Mouse (Mus musculus) erythroblast, embryonic 14.5 days (primary cell): ENCODE data around the gene Shkbp1. TPM values are rescaled to one million over a fixed set of nuclear protein-coding genes. Genes with fewer than 3 reads are reported as not detected.

Source experiments
- H3K27me3 ChIP-seq: 2 replicates; pipeline ENCODE4 v1.6.1; 2012; ENCODE audit warnings: inconsistent platforms; ENCODE audit not compliant: control insufficient read depth
- H3K36me3 ChIP-seq: 2 replicates; pipeline ENCODE4 v1.6.1; 2012; ENCODE audit warnings: mild to moderate bottlenecking, inconsistent platforms; ENCODE audit not compliant: control insufficient read depth
- H3K4me1 ChIP-seq: 2 replicates; pipeline ENCODE4 v1.6.1; 2012; ENCODE audit warnings: inconsistent platforms; ENCODE audit not compliant: control insufficient read depth
- H3K4me3 ChIP-seq: replicated peaks from 2 replicates; pipeline ENCODE3; 2012; ENCODE audit warnings: moderate library complexity, mild to moderate bottlenecking, inconsistent platforms
- H3K9me3 ChIP-seq: 2 replicates; pipeline ENCODE4 v1.6.1; 2012; ENCODE audit warnings: low read length, inconsistent platforms, mixed read lengths; ENCODE audit not compliant: control insufficient read depth
- GATA1 ChIP-seq: IDR thresholded peaks from 2 replicates; pipeline ENCODE4 v1.6.1; 2012; ENCODE audit warnings: low read length, inconsistent platforms, mixed read lengths
- TAL1 ChIP-seq: IDR thresholded peaks from 3 replicates; pipeline ENCODE4 v1.6.1; 2012; ENCODE audit warnings: low read length, inconsistent platforms, mixed read lengths
- polyA plus RNA-seq: library from polyadenylated mRNA; stranded (reverse); fragments of >175 nt; gene quantifications from 2 replicates; pipeline ENCODE4 v1.2.3, GENCODE M21; 2012

Shkbp1 gene
- polyA plus RNA-seq, 1 experiment: 13.0 TPM

DNA sequence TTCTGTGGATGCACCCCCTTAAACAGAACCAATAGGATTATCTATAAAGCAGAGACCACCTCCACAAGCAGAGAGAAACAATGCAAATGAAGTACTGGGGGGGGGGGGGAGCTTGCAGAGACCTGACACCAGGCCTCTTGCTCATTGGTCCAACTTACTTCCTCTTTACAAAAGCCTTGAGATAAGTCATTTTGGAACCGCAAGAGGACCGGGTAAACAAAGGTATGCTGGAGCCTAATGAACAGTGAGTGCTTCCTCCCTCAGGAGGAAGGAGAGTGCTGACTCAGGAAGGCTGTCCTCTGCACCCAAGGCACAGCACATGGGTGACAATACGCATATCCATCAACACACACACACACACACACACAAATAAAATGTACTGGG, 1.8 kb upstream of the Shkbp1 start:
- Histone ChIP-seq H3K9me3 (peaks cover 7% of the 10 kb centered on the region; the same call in 1 of the 2 replicates), H3K4me3 (no peak overlapping the region), H3K36me3 (peaks cover 8% of the 10 kb centered on the region), H3K4me1 (peaks cover 50% of the 10 kb centered on the region), H3K27me3 (peaks cover 37% of the 10 kb centered on the region)
- TF ChIP-seq TAL1 (no peak), GATA1 (no peak)

DNA sequence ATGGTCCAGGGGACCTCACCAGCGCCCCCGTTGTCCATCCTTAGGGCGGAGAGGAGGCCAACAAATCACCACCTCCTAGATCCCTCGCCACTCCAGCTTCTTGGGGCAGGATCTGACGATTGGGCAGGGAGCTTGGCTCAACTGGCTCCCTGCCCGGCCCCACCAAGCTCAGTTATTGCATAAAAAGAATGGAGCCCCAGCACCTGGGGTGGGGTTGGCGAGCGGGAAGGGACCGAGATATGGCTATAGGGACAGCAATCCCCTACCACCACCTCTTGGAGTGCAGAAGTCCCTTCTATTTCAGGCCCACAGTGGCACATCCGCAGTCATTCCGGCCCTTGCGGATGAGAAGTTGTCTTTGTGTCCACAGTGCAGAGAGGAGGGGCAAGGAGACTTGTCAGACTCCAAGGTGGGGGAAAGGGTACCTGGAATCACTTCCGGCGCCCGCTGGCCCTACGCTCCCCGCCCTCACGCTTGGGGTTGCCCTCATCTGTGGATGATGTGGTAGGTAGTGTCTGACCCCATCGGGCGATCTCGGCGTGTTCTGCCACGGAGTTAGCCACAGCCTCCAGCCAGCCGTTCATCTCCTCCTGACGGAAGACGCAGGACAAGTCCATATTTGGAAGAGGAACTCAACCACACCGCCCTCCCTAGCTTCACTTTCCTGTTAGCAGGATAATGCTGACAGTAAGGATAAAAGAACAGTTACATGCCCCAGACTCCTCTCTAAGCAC, 1.2 kb upstream of the Shkbp1 start, which contains the start of gene Gm20479:
Gene Gm20479 (minus strand): TSS at position 559 of the 734 bp plus-strand sequence.
- H3K4me3 ChIP-seq: peak within 1 kb of the TSS; percentile 72
- H3K9me3 ChIP-seq: peaks cover 7% of the 10 kb centered on the region; the same call in 1 of the 2 replicates
- H3K27me3 ChIP-seq: peaks cover 32% of the 10 kb centered on the region
- H3K4me1 ChIP-seq: peaks cover 52% of the 10 kb centered on the region
- peaks cover 13% of the 10 kb centered on the region for H3K36me3 ChIP-seq
- TF ChIP-seq TAL1 (no peak), GATA1 (no peak)

DNA sequence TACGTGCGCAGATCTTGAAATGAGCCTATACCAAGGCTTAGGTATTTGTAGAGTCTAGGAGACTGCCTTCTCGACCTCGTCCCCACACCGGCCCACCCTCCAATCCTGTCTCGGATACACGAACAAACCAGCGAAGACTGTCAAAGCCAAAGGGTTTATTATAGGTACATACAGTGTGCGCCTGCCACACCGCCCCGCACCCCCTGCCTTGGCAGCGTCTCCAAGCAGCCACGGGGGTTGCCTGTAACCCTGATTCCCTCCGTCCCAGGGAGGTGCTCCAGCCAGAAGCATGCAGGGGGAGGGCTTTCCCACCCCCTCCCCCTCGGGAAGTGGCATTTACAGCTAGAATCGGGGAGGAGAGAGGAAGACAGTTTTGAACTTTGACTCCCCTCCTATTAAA, 429 bp upstream of the Shkbp1 start:
- peaks cover 7% of the 10 kb centered on the region; the same call in 1 of the 2 replicates for H3K9me3 ChIP-seq
- H3K4me1 ChIP-seq: peaks cover 45% of the 10 kb centered on the region

DNA sequence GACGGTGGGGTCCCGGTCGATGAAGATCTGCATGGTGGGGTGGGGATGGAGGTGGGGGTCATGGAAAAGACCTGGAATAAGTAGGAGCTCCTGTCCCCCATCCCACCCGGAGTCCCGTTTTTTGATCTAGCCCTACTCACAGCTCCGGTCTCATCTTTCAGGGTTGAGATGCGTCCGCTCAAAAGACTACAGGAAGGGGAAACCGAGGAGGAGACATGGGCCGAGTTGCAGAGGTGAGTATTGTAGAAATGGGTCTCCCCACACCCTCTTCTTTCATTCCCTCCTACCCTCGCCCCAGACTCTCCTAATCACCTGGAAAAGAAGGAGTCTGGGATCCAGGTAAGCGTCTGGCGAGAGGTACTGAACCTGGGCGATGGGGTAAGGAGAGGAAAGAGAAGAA, 558 bp downstream of the Shkbp1 start:
- Histone ChIP-seq H3K36me3 (peaks cover 26% of the 10 kb centered on the region), H3K9me3 (peaks cover 7% of the 10 kb centered on the region; the same call in 1 of the 2 replicates), H3K27me3 (peaks cover 25% of the 10 kb centered on the region), H3K4me1 (peaks cover 39% of the 10 kb centered on the region), H3K4me3 (peak overlapping the region; percentile 72)
- TF ChIP-seq GATA1: no peak
- TF ChIP-seq TAL1: no peak

More for the DNA sequence above, 429 bp upstream of the Shkbp1 start:
- TF ChIP-seq GATA1 (no peak), TAL1 (no peak)
- peaks cover 19% of the 10 kb centered on the region for H3K36me3 ChIP-seq
- H3K27me3 ChIP-seq: peaks cover 25% of the 10 kb centered on the region
- peak overlapping the region; percentile 72 for H3K4me3 ChIP-seq

DNA sequence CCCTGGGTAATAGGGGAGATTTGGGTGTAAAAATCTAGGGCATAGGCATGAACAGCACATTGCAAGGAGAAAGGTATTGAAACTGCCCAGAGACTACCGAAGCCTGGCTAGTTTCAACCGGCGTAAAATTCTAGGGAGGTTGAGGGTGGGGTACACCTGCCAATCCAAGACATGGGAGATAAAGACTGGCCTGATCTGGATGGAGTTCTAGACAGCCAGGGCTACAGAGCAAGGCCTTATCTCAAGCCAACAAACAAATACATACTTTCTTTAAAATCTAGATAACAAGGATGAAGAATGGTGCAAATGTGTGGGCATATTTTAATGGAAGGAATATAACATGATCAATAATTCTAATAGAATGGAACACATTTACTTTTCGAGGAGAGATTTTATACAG, 1.0 kb downstream of the Shkbp1 start:
- peak; percentile 42; the same call in 1 of the 2 replicates for TF ChIP-seq GATA1
- TF ChIP-seq TAL1: no peak

GRCm38 (mm10) chr7:27354144-27354543, 1.7 kb downstream of the Shkbp1 start:
- TF ChIP-seq TAL1: no peak
- Histone ChIP-seq H3K4me1 (peaks cover 39% of the 10 kb centered on the region), H3K4me3 (peak overlapping the region; percentile 72), H3K36me3 (peaks cover 34% of the 10 kb centered on the region), H3K9me3 (peaks cover 2% of the 10 kb centered on the region; the same call in 1 of the 2 replicates), H3K27me3 (peaks cover 17% of the 10 kb centered on the region)

More for the DNA sequence above, 1.0 kb downstream of the Shkbp1 start:
- H3K36me3 ChIP-seq: peaks cover 31% of the 10 kb centered on the region
- peak overlapping the region; percentile 72 for H3K4me3 ChIP-seq
- peaks cover 7% of the 10 kb centered on the region; the same call in 1 of the 2 replicates for H3K9me3 ChIP-seq
- peaks cover 39% of the 10 kb centered on the region for H3K4me1 ChIP-seq
- H3K27me3 ChIP-seq: peaks cover 23% of the 10 kb centered on the region

- no peak for TF ChIP-seq TAL1
- TF ChIP-seq GATA1: no peak
- H3K4me3 ChIP-seq: no peak overlapping the region
- no peaks in the 10 kb centered on the region for H3K4me1 ChIP-seq
- no peaks in the 10 kb centered on the region for H3K9me3 ChIP-seq
- H3K27me3 ChIP-seq: peaks cover 2% of the 10 kb centered on the region
- peaks cover 56% of the 10 kb centered on the region for H3K36me3 ChIP-seq
Measured at GRCm38 (mm10) chr7:27345444-27345843, 10.4 kb downstream of the Shkbp1 start.

DNA sequence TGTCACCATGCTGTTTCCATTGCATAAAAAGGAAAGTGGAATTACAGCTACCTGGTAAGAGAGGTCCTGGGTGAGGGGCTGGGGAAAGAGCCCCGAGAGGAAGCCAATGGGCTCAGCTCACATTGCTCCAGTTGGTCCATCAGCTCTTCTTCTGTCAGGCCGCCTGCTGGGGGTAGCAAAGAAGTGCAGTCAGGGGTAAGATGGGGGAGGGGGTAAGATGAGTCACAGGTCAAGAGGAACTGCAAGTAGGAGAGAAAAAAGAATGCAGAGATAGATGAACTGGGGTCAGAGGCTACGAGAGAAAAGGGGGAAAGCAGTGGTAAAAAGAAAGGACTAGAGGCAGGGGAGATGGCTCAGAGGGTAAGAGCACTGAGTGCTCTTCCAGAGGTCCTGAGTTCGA, 13.2 kb downstream of the Shkbp1 start:
- H3K27me3 ChIP-seq: peaks cover 29% of the 10 kb centered on the region
- no peak for TF ChIP-seq GATA1
- TF ChIP-seq TAL1: no peak
- H3K36me3 ChIP-seq: peaks cover 33% of the 10 kb centered on the region
- no peak overlapping the region for H3K4me3 ChIP-seq
- no peaks in the 10 kb centered on the region for H3K9me3 ChIP-seq
- peaks cover 2% of the 10 kb centered on the region for H3K4me1 ChIP-seq

GRCm38 (mm10) chr7:27339519-27339918, 16.3 kb downstream of the Shkbp1 start:
- no peak overlapping the region for H3K4me3 ChIP-seq
- no peak for TF ChIP-seq GATA1
- TF ChIP-seq TAL1: no peak
- H3K27me3 ChIP-seq: peaks cover 59% of the 10 kb centered on the region
- H3K36me3 ChIP-seq: peaks cover 17% of the 10 kb centered on the region
- H3K4me1 ChIP-seq: peaks cover 12% of the 10 kb centered on the region
- H3K9me3 ChIP-seq: no peaks in the 10 kb centered on the region; the same call in 1 of the 2 replicates
